Mouse (Mus musculus): ENCODE measurements at regions not wholly inside any gene's neighbourhood (a gene's known extent, or its start where the extent isn't known, plus 50 kb on each side); places are given as distances from the start of the nearest gene placed in this dataset.

GRCm38 (mm10) chr3:35225774-35226365 is 528.0 kb upstream of the Atp11b start:
- Histone ChIP-seq H3K4me1 (ENCODE audit: control insufficient read depth, insufficient read depth, low read length) (no peaks in the 10 kb centered on the region), H3K27ac (ENCODE audit: insufficient read depth, low read depth, low read length) (no peak overlapping the region), H3K4me3 (ENCODE audit: insufficient read depth, low read length) (no peak overlapping the region)
- no peak for TF ChIP-seq CTCF (IDR thresholded peaks at IDR 0.05; ENCODE audit: low read depth, low read length)
- no peak for TF ChIP-seq POLR2A (IDR thresholded peaks at IDR 0.05; ENCODE audit: borderline replicate concordance, low read depth, low read length)

GRCm38 (mm10) chr3:35231158-35231928 is 522.6 kb upstream of the Atp11b start:
- no peak for TF ChIP-seq POLR2A (IDR thresholded peaks at IDR 0.05; ENCODE audit: borderline replicate concordance, low read depth, low read length)
- no peak for TF ChIP-seq CTCF (IDR thresholded peaks at IDR 0.05; ENCODE audit: low read depth, low read length)
- Histone ChIP-seq H3K4me1 (ENCODE audit: control insufficient read depth, insufficient read depth, low read length) (no peaks in the 10 kb centered on the region), H3K27ac (ENCODE audit: insufficient read depth, low read depth, low read length) (no peak overlapping the region), H3K4me3 (ENCODE audit: insufficient read depth, low read length) (no peak overlapping the region)

GRCm38 (mm10) chr3:35232487-35232886 is 521.4 kb upstream of the Atp11b start:
- H3K4me3 ChIP-seq (ENCODE audit: insufficient read depth, low read length): no peak overlapping the region
- H3K4me1 ChIP-seq (ENCODE audit: control insufficient read depth, insufficient read depth, low read length): no peaks in the 10 kb centered on the region
- TF ChIP-seq POLR2A (IDR thresholded peaks at IDR 0.05; ENCODE audit: borderline replicate concordance, low read depth, low read length) (no peak), CTCF (IDR thresholded peaks at IDR 0.05; ENCODE audit: low read depth, low read length) (no peak)
- no peak overlapping the region for H3K27ac ChIP-seq (ENCODE audit: insufficient read depth, low read depth, low read length)

GRCm38 (mm10) chr3:35235066-35235465 is 518.8 kb upstream of the Atp11b start:
- no peaks in the 10 kb centered on the region for H3K4me1 ChIP-seq (ENCODE audit: control insufficient read depth, insufficient read depth, low read length)
- H3K4me3 ChIP-seq (ENCODE audit: insufficient read depth, low read length): no peak overlapping the region
- H3K27ac ChIP-seq (ENCODE audit: insufficient read depth, low read depth, low read length): no peak overlapping the region
- TF ChIP-seq POLR2A (IDR thresholded peaks at IDR 0.05; ENCODE audit: borderline replicate concordance, low read depth, low read length) (no peak), CTCF (IDR thresholded peaks at IDR 0.05; ENCODE audit: low read depth, low read length) (no peak)

- no peak for TF ChIP-seq CTCF (IDR thresholded peaks at IDR 0.05; ENCODE audit: low read depth, low read length)
- no peak for TF ChIP-seq POLR2A (IDR thresholded peaks at IDR 0.05; ENCODE audit: borderline replicate concordance, low read depth, low read length)
Observed at GRCm38 (mm10) chr3:35235772-35236171, 518.1 kb upstream of the Atp11b start.

GRCm38 (mm10) chr3:35237342-35237741 is 516.6 kb upstream of the Atp11b start:
- no peak overlapping the region for H3K4me3 ChIP-seq (ENCODE audit: insufficient read depth, low read length)
- no peak for TF ChIP-seq CTCF (IDR thresholded peaks at IDR 0.05; ENCODE audit: low read depth, low read length)
- no peak for TF ChIP-seq POLR2A (IDR thresholded peaks at IDR 0.05; ENCODE audit: borderline replicate concordance, low read depth, low read length)
- no peaks in the 10 kb centered on the region for H3K4me1 ChIP-seq (ENCODE audit: control insufficient read depth, insufficient read depth, low read length)
- H3K27ac ChIP-seq (ENCODE audit: insufficient read depth, low read depth, low read length): no peak overlapping the region

More at GRCm38 (mm10) chr3:35235772-35236171, 518.1 kb upstream of the Atp11b start:
- Histone ChIP-seq H3K27ac (ENCODE audit: insufficient read depth, low read depth, low read length) (no peak overlapping the region), H3K4me3 (ENCODE audit: insufficient read depth, low read length) (no peak overlapping the region), H3K4me1 (ENCODE audit: control insufficient read depth, insufficient read depth, low read length) (no peaks in the 10 kb centered on the region)

GRCm38 (mm10) chr3:35242349-35242748 is 511.6 kb upstream of the Atp11b start:
- no peaks in the 10 kb centered on the region for H3K4me1 ChIP-seq (ENCODE audit: control insufficient read depth, insufficient read depth, low read length)
- TF ChIP-seq POLR2A (IDR thresholded peaks at IDR 0.05; ENCODE audit: borderline replicate concordance, low read depth, low read length): no peak
- no peak for TF ChIP-seq CTCF (IDR thresholded peaks at IDR 0.05; ENCODE audit: low read depth, low read length)

GRCm38 (mm10) chr3:35242871-35243529 is 510.9 kb upstream of the Atp11b start:
- Histone ChIP-seq H3K27ac (ENCODE audit: insufficient read depth, low read depth, low read length) (no peak overlapping the region), H3K4me1 (ENCODE audit: control insufficient read depth, insufficient read depth, low read length) (no peaks in the 10 kb centered on the region), H3K4me3 (ENCODE audit: insufficient read depth, low read length) (no peak overlapping the region)
- TF ChIP-seq POLR2A (IDR thresholded peaks at IDR 0.05; ENCODE audit: borderline replicate concordance, low read depth, low read length) (no peak), CTCF (IDR thresholded peaks at IDR 0.05; ENCODE audit: low read depth, low read length) (no peak)

More at GRCm38 (mm10) chr3:35242349-35242748, 511.6 kb upstream of the Atp11b start:
- Histone ChIP-seq H3K4me3 (ENCODE audit: insufficient read depth, low read length) (no peak overlapping the region), H3K27ac (ENCODE audit: insufficient read depth, low read depth, low read length) (no peak overlapping the region)

GRCm38 (mm10) chr3:35245003-35245402 is 508.9 kb upstream of the Atp11b start:
- TF ChIP-seq POLR2A (IDR thresholded peaks at IDR 0.05; ENCODE audit: borderline replicate concordance, low read depth, low read length): no peak
- no peak for TF ChIP-seq CTCF (IDR thresholded peaks at IDR 0.05; ENCODE audit: low read depth, low read length)
- no peaks in the 10 kb centered on the region for H3K4me1 ChIP-seq (ENCODE audit: control insufficient read depth, insufficient read depth, low read length)
- no peak overlapping the region for H3K4me3 ChIP-seq (ENCODE audit: insufficient read depth, low read length)
- H3K27ac ChIP-seq (ENCODE audit: insufficient read depth, low read depth, low read length): no peak overlapping the region

Measured in bone marrow macrophage, adult 2 months (primary cell).